Mouse (Mus musculus): ENCODE results near the gene Cxcr6. TPM values are rescaled to one million over a fixed set of nuclear protein-coding genes. Genes with fewer than 3 reads are reported as not detected.

Gene Cxcr6
- polyA plus RNA-seq, 2 experiments, result 0.04 to 0.18 TPM

DNA sequence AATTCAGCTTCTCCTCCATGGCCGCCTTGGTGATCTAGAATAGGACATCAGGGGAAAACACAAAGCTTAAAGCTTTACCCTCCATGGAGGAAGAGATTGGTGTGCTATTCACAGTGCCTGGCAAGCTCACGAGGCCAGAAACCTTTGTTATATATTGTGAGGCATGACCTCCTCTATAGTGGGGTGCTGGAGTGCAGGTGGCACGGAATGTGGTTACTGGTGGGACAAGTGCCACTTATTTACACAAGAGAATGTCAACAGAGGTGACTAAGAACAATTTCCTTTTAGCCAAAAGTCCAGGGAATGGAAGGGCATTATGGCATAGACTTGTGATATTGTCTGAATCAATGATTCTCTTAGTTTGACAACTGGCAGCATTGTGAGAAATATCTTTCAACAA, 20.4 kb downstream of the Cxcr6 start:
- H3K4me2 ChIP-seq (ENCODE audit: low read depth), result no peak overlapping the region
- no peak overlapping the region for H3K27ac ChIP-seq
- TF ChIP-seq CTCF (IDR thresholded peaks at IDR 0.05; ENCODE audit: low read depth) (no peak), EP300 (IDR thresholded peaks at IDR 0.05; ENCODE audit: low read depth) (no peak)
- ATAC-seq (ENCODE audit: insufficient read depth), result no peak
- H3K9ac ChIP-seq (replicated peaks), result no peak overlapping the region
- WGBS (ENCODE audit: insufficient replicate concordance), result 79% methylated on average over 3 of the region's 3 CpGs
- no peak for DNase-seq (ENCODE audit: low read depth in 3 of 3, low spot score in 3 of 3)
- H3K36me3 ChIP-seq (replicated peaks; ENCODE audit: control insufficient read depth, insufficient read depth, low read depth), result peaks cover 15% of the 10 kb centered on the region
- no peaks in the 10 kb centered on the region for H3K4me1 ChIP-seq (replicated peaks; ENCODE audit: control insufficient read depth in 2 of 2, insufficient read depth in 2 of 2, low read length in 1 of 2)
- no peaks in the 10 kb centered on the region for H3K9me3 ChIP-seq (ENCODE audit: control insufficient read depth, low read length)
- no peaks in the 10 kb centered on the region for H3K27me3 ChIP-seq (ENCODE audit: control insufficient read depth, insufficient read depth, low read length)
- H3K4me3 ChIP-seq (ENCODE audit: insufficient read depth in 1 of 2, low read depth in 2 of 2, low read length in 2 of 2), result no peak overlapping the region

DNA sequence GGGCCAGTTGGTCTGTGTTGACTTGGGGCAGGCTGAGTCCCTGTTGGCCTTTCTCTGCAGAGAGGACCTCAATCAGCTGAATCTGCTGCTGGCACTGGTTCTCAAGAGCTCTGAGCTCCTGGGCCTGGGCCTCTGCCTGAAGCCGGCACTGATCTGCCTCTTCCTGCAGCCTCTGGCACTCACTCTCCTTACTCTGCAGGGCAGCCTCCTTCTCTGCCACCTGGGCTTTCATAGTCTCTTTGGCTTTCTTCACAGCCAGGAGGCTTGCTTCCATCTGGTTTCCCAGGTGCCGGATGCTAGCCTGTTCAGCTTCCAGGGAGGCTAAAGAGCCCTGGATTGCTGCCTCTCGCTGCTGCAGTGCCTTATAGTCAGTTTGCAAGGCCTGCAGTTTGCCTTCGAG, 22.6 kb downstream of the Cxcr6 start:
- peaks cover 4% of the 10 kb centered on the region for H3K36me3 ChIP-seq (replicated peaks; ENCODE audit: control insufficient read depth, insufficient read depth, low read depth)
- 78% methylated on average over 4 of the region's 4 CpGs for WGBS (ENCODE audit: insufficient replicate concordance)

DNA sequence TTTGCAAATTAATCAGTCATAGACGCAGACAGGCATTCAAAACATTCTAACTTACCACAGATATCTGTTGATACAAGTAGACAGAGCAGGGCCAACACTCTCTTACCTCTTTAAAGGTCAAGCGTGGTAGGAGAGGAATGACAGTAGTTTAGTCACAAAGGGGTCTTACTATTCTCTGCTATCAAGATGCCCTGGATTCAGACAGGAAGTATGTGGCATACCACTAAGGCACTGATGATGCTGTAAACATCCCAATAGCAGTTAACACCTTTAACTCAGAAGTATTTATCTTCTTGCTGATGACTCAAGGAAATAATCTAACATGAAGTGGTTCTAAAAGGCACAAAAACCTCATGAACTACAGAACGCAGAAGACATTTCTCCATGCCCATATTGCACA, 29.6 kb downstream of the Cxcr6 start:
- no peaks in the 10 kb centered on the region for H3K27me3 ChIP-seq (ENCODE audit: control insufficient read depth, insufficient read depth, low read length)
- no peak overlapping the region for H3K4me3 ChIP-seq (ENCODE audit: insufficient read depth in 1 of 2, low read depth in 2 of 2, low read length in 2 of 2)

More for the DNA sequence above, 22.6 kb downstream of the Cxcr6 start:
- Histone ChIP-seq H3K9me3 (ENCODE audit: control insufficient read depth, low read length) (no peaks in the 10 kb centered on the region), H3K4me2 (ENCODE audit: low read depth) (no peak overlapping the region), H3K27ac (no peak overlapping the region), H3K9ac (replicated peaks) (no peak overlapping the region), H3K27me3 (ENCODE audit: control insufficient read depth, insufficient read depth, low read length) (no peaks in the 10 kb centered on the region), H3K4me3 (ENCODE audit: insufficient read depth in 1 of 2, low read depth in 2 of 2, low read length in 2 of 2) (no peak overlapping the region), H3K4me1 (replicated peaks; ENCODE audit: control insufficient read depth in 2 of 2, insufficient read depth in 2 of 2, low read length in 1 of 2) (no peaks in the 10 kb centered on the region)
- no peak for DNase-seq (ENCODE audit: low read depth in 3 of 3, low spot score in 3 of 3)
- TF ChIP-seq EP300 (IDR thresholded peaks at IDR 0.05; ENCODE audit: low read depth) (no peak), CTCF (IDR thresholded peaks at IDR 0.05; ENCODE audit: low read depth) (no peak)
- no peak for ATAC-seq (ENCODE audit: insufficient read depth)

GRCm38 (mm10) chr9:123840243-123840642, 34.0 kb downstream of the Cxcr6 start:
- WGBS (ENCODE audit: insufficient replicate concordance), result 69% methylated on average over 6 of the region's 6 CpGs
- peaks cover 4 to 9% of the 10 kb centered on the region in 2 experiments for H3K4me1 ChIP-seq (replicated peaks; ENCODE audit: control insufficient read depth in 2 of 2, insufficient read depth in 2 of 2, low read length in 1 of 2)
- H3K4me3 ChIP-seq (ENCODE audit: insufficient read depth in 1 of 2, low read depth in 2 of 2, low read length in 2 of 2), result no peak overlapping the region
- ATAC-seq (ENCODE audit: insufficient read depth) (no peak), DNase-seq (ENCODE audit: low read depth in 3 of 3, low spot score in 3 of 3) (no peak)
- no peak overlapping the region for H3K4me2 ChIP-seq (ENCODE audit: low read depth)
- no peaks in the 10 kb centered on the region for H3K27me3 ChIP-seq (ENCODE audit: control insufficient read depth, insufficient read depth, low read length)
- H3K27ac ChIP-seq, result no peak overlapping the region
- H3K9me3 ChIP-seq (ENCODE audit: control insufficient read depth, low read length), result no peaks in the 10 kb centered on the region
- peaks cover 14% of the 10 kb centered on the region for H3K36me3 ChIP-seq (replicated peaks; ENCODE audit: control insufficient read depth, insufficient read depth, low read depth)
- H3K9ac ChIP-seq (replicated peaks), result no peak overlapping the region
- no peak for TF ChIP-seq CTCF (IDR thresholded peaks at IDR 0.05; ENCODE audit: low read depth)
- TF ChIP-seq EP300 (IDR thresholded peaks at IDR 0.05; ENCODE audit: low read depth), result no peak

More for the DNA sequence above, 29.6 kb downstream of the Cxcr6 start:
- TF ChIP-seq EP300 (IDR thresholded peaks at IDR 0.05; ENCODE audit: low read depth) (no peak), CTCF (IDR thresholded peaks at IDR 0.05; ENCODE audit: low read depth) (no peak)
- Histone ChIP-seq H3K9me3 (ENCODE audit: control insufficient read depth, low read length) (no peaks in the 10 kb centered on the region), H3K27ac (no peak overlapping the region), H3K4me1 (replicated peaks; ENCODE audit: control insufficient read depth in 2 of 2, insufficient read depth in 2 of 2, low read length in 1 of 2) (no peaks in the 10 kb centered on the region), H3K9ac (replicated peaks) (no peak overlapping the region), H3K36me3 (replicated peaks; ENCODE audit: control insufficient read depth, insufficient read depth, low read depth) (peaks cover 16% of the 10 kb centered on the region), H3K4me2 (ENCODE audit: low read depth) (no peak overlapping the region)
- 78% methylated on average over 3 of the region's 3 CpGs for WGBS (ENCODE audit: insufficient replicate concordance)
- DNase-seq (ENCODE audit: low read depth in 3 of 3, low spot score in 3 of 3) (no peak), ATAC-seq (ENCODE audit: insufficient read depth) (no peak)

DNA sequence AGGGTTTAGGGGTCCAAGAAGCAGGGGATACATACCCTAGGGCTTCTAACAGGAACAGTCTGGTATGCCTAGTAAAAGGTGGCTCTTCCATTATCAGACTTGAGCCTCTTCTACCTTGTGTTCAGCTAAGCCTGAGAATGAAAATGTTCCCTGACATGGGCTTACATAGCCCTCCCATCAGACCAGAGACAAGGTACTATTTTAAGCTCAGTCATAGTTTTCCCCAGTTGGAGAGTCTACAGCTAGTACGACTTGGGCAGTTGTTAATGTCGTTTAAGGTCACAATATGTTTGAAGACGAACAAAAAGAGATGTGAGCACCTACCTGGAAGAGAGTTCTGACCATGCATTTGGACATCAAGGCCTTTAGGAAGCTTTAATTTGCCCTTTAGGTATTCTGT, 38.2 kb downstream of the Cxcr6 start:
- DNase-seq (ENCODE audit: low read depth in 3 of 3, low spot score in 3 of 3), result no peak
- 72% methylated on average over 3 of the region's 3 CpGs for WGBS (ENCODE audit: insufficient replicate concordance)
- no peak for TF ChIP-seq CTCF (IDR thresholded peaks at IDR 0.05; ENCODE audit: low read depth)
- Histone ChIP-seq H3K4me2 (ENCODE audit: low read depth) (no peak overlapping the region), H3K4me1 (replicated peaks; ENCODE audit: control insufficient read depth in 2 of 2, insufficient read depth in 2 of 2, low read length in 1 of 2) (peaks cover 27 to 29% of the 10 kb centered on the region in 2 experiments), H3K9me3 (ENCODE audit: control insufficient read depth, low read length) (no peaks in the 10 kb centered on the region), H3K27ac (no peak overlapping the region), H3K36me3 (replicated peaks; ENCODE audit: control insufficient read depth, insufficient read depth, low read depth) (peaks cover 5% of the 10 kb centered on the region), H3K27me3 (ENCODE audit: control insufficient read depth, insufficient read depth, low read length) (no peaks in the 10 kb centered on the region), H3K4me3 (ENCODE audit: insufficient read depth in 1 of 2, low read depth in 2 of 2, low read length in 2 of 2) (no peak overlapping the region), H3K9ac (replicated peaks) (no peak overlapping the region)
- no peak for ATAC-seq (ENCODE audit: insufficient read depth)
